Mouse (Mus musculus): Measurements from ENCODE around the gene Tyro3. TPM values are rescaled to one million over a fixed set of nuclear protein-coding genes. Genes with fewer than 3 reads are reported as not detected.
A peak's percentile ranks its signal among the peaks of the same experiment; 100 is the strongest.

The Tyro3 gene
- polyA plus RNA-seq, 1 experiment, result 40.9 TPM

DNA sequence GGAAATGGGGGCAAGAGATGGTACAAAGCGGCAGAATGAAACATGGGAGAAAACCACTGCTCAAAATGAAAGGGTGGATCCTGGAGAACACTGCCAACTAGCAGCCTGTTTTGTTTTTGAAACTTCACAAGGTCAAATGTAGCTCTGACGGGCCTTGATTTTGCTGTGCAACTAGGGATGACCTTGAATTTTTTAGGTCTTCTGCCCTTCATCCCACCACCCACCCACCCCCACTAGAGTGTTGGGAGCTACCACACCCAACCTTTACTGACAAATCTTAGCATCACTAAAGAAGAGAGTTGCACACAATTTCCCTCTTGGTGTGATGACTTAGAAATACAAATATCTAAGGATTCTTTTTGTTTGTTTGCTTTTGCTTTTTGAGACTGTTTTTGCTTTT is 7.5 kb upstream of the Tyro3 start:
- no peak for DNase-seq (ENCODE audit: low read depth)
- no peak for TF ChIP-seq POLR2A (IDR thresholded peaks at IDR 0.05; ENCODE audit: borderline replicate concordance, extremely low read depth, insufficient read depth, insufficient read length, poor library complexity, severe bottlenecking)
- TF ChIP-seq CTCF (IDR thresholded peaks at IDR 0.05; ENCODE audit: borderline replicate concordance, extremely low read depth, insufficient read depth, insufficient read length), result no peak

DNA sequence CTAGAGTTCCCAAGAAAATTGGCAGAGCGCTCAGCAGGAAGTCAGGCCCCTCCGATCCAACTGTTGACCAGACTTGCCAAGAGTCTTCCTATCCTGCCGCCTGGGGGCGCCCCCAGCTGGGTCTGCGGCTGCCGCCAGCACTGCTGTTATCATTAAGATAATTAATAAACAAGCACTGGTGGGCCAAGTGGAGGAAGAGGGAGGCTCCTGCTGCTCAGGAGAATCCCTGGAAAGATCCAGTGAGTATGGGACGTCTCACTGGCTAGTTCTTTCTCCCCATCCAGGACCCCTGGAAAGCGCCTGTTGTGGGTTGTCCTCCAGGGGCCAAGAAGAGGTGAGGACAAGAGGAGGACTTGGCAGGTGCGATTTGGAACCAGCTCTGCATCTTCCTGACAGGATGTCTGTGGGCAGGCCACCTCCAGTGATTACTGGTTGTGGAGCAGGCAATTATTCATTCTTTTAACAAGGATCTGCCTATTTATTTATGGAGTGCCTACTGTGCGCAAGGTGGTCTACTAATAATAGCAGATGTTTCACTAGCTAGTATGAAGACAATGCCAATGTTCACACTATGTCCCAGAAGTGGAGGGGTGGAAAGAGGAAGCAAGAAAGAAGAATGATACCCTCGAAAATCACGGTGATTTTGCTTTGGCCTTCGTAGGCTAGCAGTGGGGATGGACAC is 854 bp downstream of the Tyro3 start:
- TF ChIP-seq POLR2A (IDR thresholded peaks at IDR 0.05; ENCODE audit: borderline replicate concordance, extremely low read depth, insufficient read depth, insufficient read length, poor library complexity, severe bottlenecking) (no peak), CTCF (IDR thresholded peaks at IDR 0.05; ENCODE audit: borderline replicate concordance, extremely low read depth, insufficient read depth, insufficient read length) (peak; percentile 60)
- DNase-seq (ENCODE audit: low read depth), result peak; percentile 78

- DNase-seq (ENCODE audit: low read depth), result peak; percentile 53
- TF ChIP-seq CTCF (IDR thresholded peaks at IDR 0.05; ENCODE audit: borderline replicate concordance, extremely low read depth, insufficient read depth, insufficient read length) (no peak), POLR2A (IDR thresholded peaks at IDR 0.05; ENCODE audit: borderline replicate concordance, extremely low read depth, insufficient read depth, insufficient read length, poor library complexity, severe bottlenecking) (peak; percentile 46; the same call in 1 of the 2 replicates)
Observed at GRCm38 (mm10) chr2:119799181-119799960, 1.8 kb downstream of the Tyro3 start.

DNA sequence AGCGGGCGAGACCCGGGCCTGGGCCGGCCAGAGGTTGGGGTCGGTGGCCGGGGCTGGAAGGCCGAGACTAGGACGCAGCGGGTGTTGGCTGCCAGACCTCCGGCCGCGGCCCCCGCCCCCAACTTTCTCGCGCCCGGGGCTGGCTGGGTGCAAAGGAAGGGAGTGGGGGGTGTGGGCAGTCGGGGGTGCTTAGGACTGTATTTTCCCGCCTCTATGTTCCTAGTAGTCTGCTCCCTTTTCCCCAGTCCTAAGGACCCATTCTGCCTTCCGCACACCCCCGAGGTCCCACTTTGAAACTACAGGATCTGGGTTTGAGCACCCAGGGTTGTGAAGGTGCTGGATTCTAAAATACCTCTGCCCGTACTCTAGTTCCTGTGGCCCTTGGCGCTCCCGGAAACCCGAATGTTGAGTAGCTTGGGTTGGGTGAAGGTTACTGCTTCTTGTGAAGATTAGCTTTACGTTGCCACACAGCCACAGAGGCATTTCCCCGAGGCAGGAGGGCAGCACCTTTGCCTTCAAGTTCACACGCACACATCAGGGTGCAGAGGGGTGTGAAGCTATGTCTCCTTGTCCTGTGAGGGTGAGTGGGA is 2.5 kb downstream of the Tyro3 start:
- no peak for TF ChIP-seq CTCF (IDR thresholded peaks at IDR 0.05; ENCODE audit: borderline replicate concordance, extremely low read depth, insufficient read depth, insufficient read length)
- TF ChIP-seq POLR2A (IDR thresholded peaks at IDR 0.05; ENCODE audit: borderline replicate concordance, extremely low read depth, insufficient read depth, insufficient read length, poor library complexity, severe bottlenecking), result no peak
- peak; percentile 30 for DNase-seq (ENCODE audit: low read depth)

- DNase-seq (ENCODE audit: low read depth), result peak; percentile 64
- TF ChIP-seq POLR2A (IDR thresholded peaks at IDR 0.05; ENCODE audit: borderline replicate concordance, extremely low read depth, insufficient read depth, insufficient read length, poor library complexity, severe bottlenecking) (no peak), CTCF (IDR thresholded peaks at IDR 0.05; ENCODE audit: borderline replicate concordance, extremely low read depth, insufficient read depth, insufficient read length) (no peak)
Observed at GRCm38 (mm10) chr2:119800876-119801846, 3.6 kb downstream of the Tyro3 start.

DNA sequence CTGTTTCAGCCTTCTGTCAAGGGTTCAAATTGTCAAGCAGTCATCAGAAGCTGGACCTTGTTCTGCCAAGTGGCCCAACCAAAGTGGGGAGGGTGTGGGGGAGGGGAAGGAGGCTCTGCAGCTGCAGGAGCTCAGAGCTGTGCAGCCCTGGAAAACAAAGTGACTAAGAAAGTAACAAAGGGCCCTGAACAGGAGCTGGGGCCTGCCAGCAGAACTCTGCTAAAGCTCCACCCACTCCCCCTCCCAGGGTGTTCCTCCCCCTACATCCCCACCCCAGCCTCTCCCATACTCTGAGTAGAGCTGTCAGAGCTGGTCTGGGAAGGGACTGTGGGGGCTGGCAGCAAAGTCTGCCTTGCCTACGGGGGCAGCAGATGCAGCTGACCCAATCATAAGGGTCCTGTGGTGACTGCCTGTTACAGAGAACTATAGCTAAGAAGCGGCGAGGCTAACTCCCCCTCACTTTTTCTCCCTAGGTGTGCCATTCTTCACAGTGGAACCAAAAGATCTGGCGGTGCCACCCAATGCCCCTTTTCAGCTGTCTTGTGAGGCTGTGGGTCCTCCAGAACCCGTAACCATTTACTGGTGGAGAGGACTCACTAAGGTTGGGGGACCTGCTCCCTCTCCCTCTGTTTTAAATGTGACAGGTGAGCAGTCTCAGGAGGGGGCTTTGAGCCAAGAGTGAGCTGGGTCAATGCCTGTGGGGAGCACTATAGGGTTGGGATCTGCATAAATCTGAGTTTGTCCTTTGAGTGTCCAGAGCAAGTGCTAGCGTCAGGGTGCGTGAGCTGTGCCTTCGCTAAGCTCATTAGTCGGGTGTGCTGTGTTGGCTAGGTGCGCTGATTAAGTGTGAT is 5.5 kb downstream of the Tyro3 start:
- TF ChIP-seq POLR2A (IDR thresholded peaks at IDR 0.05; ENCODE audit: borderline replicate concordance, extremely low read depth, insufficient read depth, insufficient read length, poor library complexity, severe bottlenecking) (no peak), CTCF (IDR thresholded peaks at IDR 0.05; ENCODE audit: borderline replicate concordance, extremely low read depth, insufficient read depth, insufficient read length) (no peak)
- peak; percentile 93 for DNase-seq (ENCODE audit: low read depth)

DNA sequence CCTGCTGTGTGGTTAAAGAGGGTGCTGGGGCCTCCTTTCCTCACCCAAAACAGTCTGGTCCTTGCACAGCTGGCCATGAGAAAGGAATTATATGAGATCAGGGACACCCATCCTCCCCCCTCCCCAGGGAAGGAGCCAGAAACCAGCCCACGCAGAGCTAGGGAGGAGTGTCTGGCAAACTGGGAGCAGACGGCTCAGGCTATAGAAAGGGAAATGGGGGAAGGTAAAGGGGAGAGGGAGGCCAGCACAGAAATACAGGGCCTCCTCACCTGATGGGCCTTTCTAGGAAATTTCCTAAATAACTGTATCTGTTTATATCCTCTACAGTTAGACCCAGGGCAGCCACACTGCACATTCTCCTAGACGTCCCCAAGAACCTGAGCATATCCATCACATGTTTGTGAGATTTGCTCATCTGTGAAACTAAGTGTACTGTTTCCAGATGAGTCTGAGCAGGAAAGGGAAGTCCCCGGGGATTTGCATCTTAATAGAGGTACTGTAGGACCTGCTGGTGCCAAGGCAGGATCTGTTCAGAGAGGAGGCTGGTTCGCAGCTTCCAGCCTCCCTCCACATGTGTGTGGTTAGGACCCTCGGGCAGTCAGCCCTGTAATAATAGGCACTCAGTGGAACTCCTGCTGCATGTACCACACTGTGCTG is 6.2 kb downstream of the Tyro3 start:
- TF ChIP-seq POLR2A (IDR thresholded peaks at IDR 0.05; ENCODE audit: borderline replicate concordance, extremely low read depth, insufficient read depth, insufficient read length, poor library complexity, severe bottlenecking) (no peak), CTCF (IDR thresholded peaks at IDR 0.05; ENCODE audit: borderline replicate concordance, extremely low read depth, insufficient read depth, insufficient read length) (no peak)
- peak; percentile 64 for DNase-seq (ENCODE audit: low read depth)

- TF ChIP-seq POLR2A (IDR thresholded peaks at IDR 0.05; ENCODE audit: borderline replicate concordance, extremely low read depth, insufficient read depth, insufficient read length, poor library complexity, severe bottlenecking), result no peak
- no peak for DNase-seq (ENCODE audit: low read depth)
Observed at GRCm38 (mm10) chr2:119804275-119804628, 6.7 kb downstream of the Tyro3 start.

DNA sequence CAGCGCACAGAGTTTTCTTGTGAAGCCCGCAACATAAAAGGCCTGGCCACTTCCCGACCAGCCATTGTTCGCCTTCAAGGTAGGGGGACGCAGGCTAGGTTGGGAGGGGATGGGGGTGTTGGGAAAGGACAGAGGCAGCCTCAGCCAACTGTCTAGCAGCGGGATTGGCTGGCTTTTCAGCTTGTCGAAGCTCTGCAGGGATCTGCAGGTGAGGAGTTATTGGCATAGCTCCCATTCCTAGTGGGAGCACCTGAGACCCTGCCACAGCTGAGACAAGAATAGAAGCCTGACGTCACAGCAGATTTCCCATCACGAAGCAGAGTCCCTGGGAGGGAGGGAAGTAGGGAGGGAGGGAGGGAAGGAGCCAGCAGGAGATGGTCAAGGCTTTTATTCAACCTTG is 7.2 kb downstream of the Tyro3 start:
- DNase-seq (ENCODE audit: low read depth), result peak; percentile 58
- no peak for TF ChIP-seq POLR2A (IDR thresholded peaks at IDR 0.05; ENCODE audit: borderline replicate concordance, extremely low read depth, insufficient read depth, insufficient read length, poor library complexity, severe bottlenecking)
- TF ChIP-seq CTCF (IDR thresholded peaks at IDR 0.05; ENCODE audit: borderline replicate concordance, extremely low read depth, insufficient read depth, insufficient read length), result no peak

DNA sequence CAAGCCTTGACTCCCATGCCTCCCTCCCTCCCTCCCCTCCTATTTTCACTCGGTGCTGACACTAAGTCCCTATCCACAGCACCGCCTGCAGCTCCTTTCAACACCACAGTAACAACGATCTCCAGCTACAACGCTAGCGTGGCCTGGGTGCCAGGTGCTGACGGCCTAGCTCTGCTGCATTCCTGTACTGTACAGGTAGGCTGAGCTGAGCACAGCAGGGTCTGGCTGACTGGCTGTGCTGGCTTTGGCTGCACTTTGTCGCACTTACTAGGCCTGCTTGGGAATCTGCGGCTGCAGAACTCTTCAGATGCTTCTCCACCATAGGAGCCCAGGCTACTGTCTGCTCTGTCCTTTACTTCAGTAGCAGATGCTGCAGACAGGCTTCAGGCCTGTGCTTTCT is 8.0 kb downstream of the Tyro3 start:
- no peak for TF ChIP-seq CTCF (IDR thresholded peaks at IDR 0.05; ENCODE audit: borderline replicate concordance, extremely low read depth, insufficient read depth, insufficient read length)
- no peak for TF ChIP-seq POLR2A (IDR thresholded peaks at IDR 0.05; ENCODE audit: borderline replicate concordance, extremely low read depth, insufficient read depth, insufficient read length, poor library complexity, severe bottlenecking)
- DNase-seq (ENCODE audit: low read depth), result no peak

All from brain, embryonic 14.5 days (tissue).